Mouse (Mus musculus): ENCODE data around the gene Babam2. TPM values are rescaled to one million over a fixed set of nuclear protein-coding genes. Genes with fewer than 3 reads are reported as not detected.

Gene Babam2
- polyA plus RNA-seq, 1 experiment, result 92.8 TPM

- Histone ChIP-seq H3K4me3 (ENCODE audit: low read depth, low read length) (no peak overlapping the region), H3K9me3 (replicated peaks; ENCODE audit: control insufficient read depth, insufficient read depth, low read length, poor library complexity, severe bottlenecking) (no peaks in the 10 kb centered on the region), H3K36me3 (ENCODE audit: control insufficient read depth, insufficient read depth, low read length, poor library complexity, severe bottlenecking) (no peaks in the 10 kb centered on the region), H3K27me3 (ENCODE audit: control insufficient read depth, insufficient read depth, low read length, poor library complexity, severe bottlenecking) (no peaks in the 10 kb centered on the region), H3K4me1 (ENCODE audit: control insufficient read depth, insufficient read depth, low read length) (no peaks in the 10 kb centered on the region), H3K9ac (ENCODE audit: low read depth, poor library complexity, severe bottlenecking) (no peak overlapping the region), H3K27ac (ENCODE audit: insufficient read depth, low read length) (no peak overlapping the region)
- no peak for TF ChIP-seq POLR2A (IDR thresholded peaks at IDR 0.05; ENCODE audit: insufficient read depth, low read length)
- no peak for TF ChIP-seq CTCF (IDR thresholded peaks at IDR 0.05; ENCODE audit: low read depth, low read length)
- no peak for TF ChIP-seq EP300 (IDR thresholded peaks at IDR 0.05; ENCODE audit: insufficient read depth, low read depth, low read length)
Measured at GRCm38 (mm10) chr5:31997189-31997954, 299.9 kb downstream of the Babam2 start.

DNA sequence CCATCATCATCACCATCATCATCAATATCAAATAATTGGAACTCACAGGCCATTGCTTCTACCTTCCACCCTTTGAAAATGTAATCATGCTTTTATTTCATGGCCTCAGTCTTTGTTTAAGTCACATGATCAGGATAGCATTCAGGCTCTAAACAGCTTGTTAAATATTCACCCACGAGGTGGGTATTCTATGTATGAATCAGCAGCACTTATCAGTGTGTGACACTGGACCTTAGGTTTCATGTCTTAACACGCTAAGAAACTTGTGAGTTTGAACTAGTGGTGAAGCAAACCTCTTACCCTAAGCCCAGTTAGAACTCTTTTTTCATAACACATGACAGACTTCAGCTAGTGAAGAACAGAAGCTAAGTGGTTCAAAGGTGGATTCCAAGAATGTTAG, 301.3 kb downstream of the Babam2 start:
- no peaks in the 10 kb centered on the region for H3K4me1 ChIP-seq (ENCODE audit: control insufficient read depth, insufficient read depth, low read length)
- H3K9ac ChIP-seq (ENCODE audit: low read depth, poor library complexity, severe bottlenecking), result no peak overlapping the region
- TF ChIP-seq EP300 (IDR thresholded peaks at IDR 0.05; ENCODE audit: insufficient read depth, low read depth, low read length) (no peak), CTCF (IDR thresholded peaks at IDR 0.05; ENCODE audit: low read depth, low read length) (no peak), POLR2A (IDR thresholded peaks at IDR 0.05; ENCODE audit: insufficient read depth, low read length) (no peak)
- H3K36me3 ChIP-seq (ENCODE audit: control insufficient read depth, insufficient read depth, low read length, poor library complexity, severe bottlenecking), result no peaks in the 10 kb centered on the region
- no peak overlapping the region for H3K4me3 ChIP-seq (ENCODE audit: low read depth, low read length)
- H3K27ac ChIP-seq (ENCODE audit: insufficient read depth, low read length), result no peak overlapping the region
- H3K27me3 ChIP-seq (ENCODE audit: control insufficient read depth, insufficient read depth, low read length, poor library complexity, severe bottlenecking), result no peaks in the 10 kb centered on the region
- no peaks in the 10 kb centered on the region for H3K9me3 ChIP-seq (replicated peaks; ENCODE audit: control insufficient read depth, insufficient read depth, low read length, poor library complexity, severe bottlenecking)

DNA sequence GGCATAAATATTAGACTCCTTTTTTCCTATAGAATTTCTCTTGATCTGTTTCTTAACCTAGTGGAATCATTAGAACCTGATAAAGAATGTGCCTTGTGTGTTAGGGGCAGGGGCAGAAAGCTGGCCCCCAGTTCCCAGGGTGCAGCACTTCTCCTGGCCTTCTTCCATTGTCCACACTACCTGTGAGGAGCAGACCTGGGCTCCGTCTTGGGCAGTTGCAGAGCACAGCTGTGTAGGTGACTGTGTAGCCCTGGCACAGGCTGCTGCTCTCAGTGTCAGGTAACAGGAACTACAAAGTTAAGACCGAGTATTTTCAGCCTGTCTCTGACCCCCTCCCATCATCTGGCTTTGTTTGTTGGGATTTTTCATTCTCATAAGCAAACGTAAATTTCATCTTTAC, 302.6 kb downstream of the Babam2 start:
- TF ChIP-seq CTCF (IDR thresholded peaks at IDR 0.05; ENCODE audit: low read depth, low read length) (no peak), EP300 (IDR thresholded peaks at IDR 0.05; ENCODE audit: insufficient read depth, low read depth, low read length) (no peak), POLR2A (IDR thresholded peaks at IDR 0.05; ENCODE audit: insufficient read depth, low read length) (no peak)
- H3K9me3 ChIP-seq (replicated peaks; ENCODE audit: control insufficient read depth, insufficient read depth, low read length, poor library complexity, severe bottlenecking), result no peaks in the 10 kb centered on the region
- no peaks in the 10 kb centered on the region for H3K36me3 ChIP-seq (ENCODE audit: control insufficient read depth, insufficient read depth, low read length, poor library complexity, severe bottlenecking)
- H3K9ac ChIP-seq (ENCODE audit: low read depth, poor library complexity, severe bottlenecking), result no peak overlapping the region
- no peak overlapping the region for H3K4me3 ChIP-seq (ENCODE audit: low read depth, low read length)
- H3K4me1 ChIP-seq (ENCODE audit: control insufficient read depth, insufficient read depth, low read length), result no peaks in the 10 kb centered on the region
- no peak overlapping the region for H3K27ac ChIP-seq (ENCODE audit: insufficient read depth, low read length)
- no peaks in the 10 kb centered on the region for H3K27me3 ChIP-seq (ENCODE audit: control insufficient read depth, insufficient read depth, low read length, poor library complexity, severe bottlenecking)

DNA sequence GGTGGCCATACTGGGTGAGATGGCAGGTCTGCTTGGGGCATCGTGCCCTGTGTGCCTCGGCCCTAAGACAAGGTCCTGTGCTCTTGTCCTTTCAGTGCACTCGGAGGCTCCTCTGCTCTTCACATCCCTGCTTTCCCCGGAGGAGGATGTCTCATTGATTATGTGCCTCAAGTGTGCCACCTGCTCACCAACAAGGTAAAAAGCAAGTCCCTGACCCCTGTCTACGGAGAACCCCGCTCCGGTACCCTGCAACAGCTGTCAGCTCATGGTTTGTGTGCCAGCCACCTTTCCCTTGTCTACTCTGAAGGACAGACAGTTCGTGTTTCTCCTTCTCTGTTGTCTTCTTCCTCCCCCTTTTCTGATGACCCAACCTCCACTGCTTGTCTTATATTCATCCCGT, 303.8 kb downstream of the Babam2 start:
- Histone ChIP-seq H3K27me3 (ENCODE audit: control insufficient read depth, insufficient read depth, low read length, poor library complexity, severe bottlenecking) (no peaks in the 10 kb centered on the region), H3K27ac (ENCODE audit: insufficient read depth, low read length) (no peak overlapping the region), H3K36me3 (ENCODE audit: control insufficient read depth, insufficient read depth, low read length, poor library complexity, severe bottlenecking) (no peaks in the 10 kb centered on the region), H3K4me3 (ENCODE audit: low read depth, low read length) (no peak overlapping the region), H3K9me3 (replicated peaks; ENCODE audit: control insufficient read depth, insufficient read depth, low read length, poor library complexity, severe bottlenecking) (no peaks in the 10 kb centered on the region), H3K4me1 (ENCODE audit: control insufficient read depth, insufficient read depth, low read length) (no peaks in the 10 kb centered on the region), H3K9ac (ENCODE audit: low read depth, poor library complexity, severe bottlenecking) (no peak overlapping the region)
- TF ChIP-seq CTCF (IDR thresholded peaks at IDR 0.05; ENCODE audit: low read depth, low read length), result no peak
- TF ChIP-seq POLR2A (IDR thresholded peaks at IDR 0.05; ENCODE audit: insufficient read depth, low read length), result no peak

GRCm38 (mm10) chr5:32001771-32002170, 304.3 kb downstream of the Babam2 start:
- Histone ChIP-seq H3K9ac (ENCODE audit: low read depth, poor library complexity, severe bottlenecking) (no peak overlapping the region), H3K4me3 (ENCODE audit: low read depth, low read length) (no peak overlapping the region), H3K27ac (ENCODE audit: insufficient read depth, low read length) (no peak overlapping the region), H3K36me3 (ENCODE audit: control insufficient read depth, insufficient read depth, low read length, poor library complexity, severe bottlenecking) (no peaks in the 10 kb centered on the region), H3K4me1 (ENCODE audit: control insufficient read depth, insufficient read depth, low read length) (no peaks in the 10 kb centered on the region), H3K27me3 (ENCODE audit: control insufficient read depth, insufficient read depth, low read length, poor library complexity, severe bottlenecking) (no peaks in the 10 kb centered on the region), H3K9me3 (replicated peaks; ENCODE audit: control insufficient read depth, insufficient read depth, low read length, poor library complexity, severe bottlenecking) (no peaks in the 10 kb centered on the region)
- TF ChIP-seq EP300 (IDR thresholded peaks at IDR 0.05; ENCODE audit: insufficient read depth, low read depth, low read length) (no peak), CTCF (IDR thresholded peaks at IDR 0.05; ENCODE audit: low read depth, low read length) (no peak), POLR2A (IDR thresholded peaks at IDR 0.05; ENCODE audit: insufficient read depth, low read length) (no peak)

DNA sequence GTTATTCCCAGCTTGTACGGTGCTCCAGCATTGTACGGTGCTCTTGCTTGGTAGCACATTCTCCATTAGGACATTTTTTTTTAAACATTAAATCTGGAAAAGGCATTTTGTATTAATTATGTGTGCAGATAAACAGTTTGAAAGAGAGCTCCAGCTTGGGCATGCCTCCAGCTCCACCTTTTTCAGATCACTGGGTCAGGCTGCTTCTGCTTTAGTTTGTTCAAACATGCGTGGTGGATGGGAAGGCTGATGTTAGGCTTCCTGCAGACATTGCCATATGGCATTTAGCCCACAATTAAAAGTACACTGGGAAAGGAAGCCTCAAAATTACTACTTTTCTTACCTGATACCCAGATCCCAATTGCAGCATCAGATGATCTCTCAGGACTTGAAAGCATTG, 310.9 kb downstream of the Babam2 start:
- Histone ChIP-seq H3K36me3 (ENCODE audit: control insufficient read depth, insufficient read depth, low read length, poor library complexity, severe bottlenecking) (no peaks in the 10 kb centered on the region), H3K4me1 (ENCODE audit: control insufficient read depth, insufficient read depth, low read length) (no peaks in the 10 kb centered on the region), H3K4me3 (ENCODE audit: low read depth, low read length) (no peak overlapping the region), H3K27me3 (ENCODE audit: control insufficient read depth, insufficient read depth, low read length, poor library complexity, severe bottlenecking) (no peaks in the 10 kb centered on the region), H3K9me3 (replicated peaks; ENCODE audit: control insufficient read depth, insufficient read depth, low read length, poor library complexity, severe bottlenecking) (no peaks in the 10 kb centered on the region), H3K9ac (ENCODE audit: low read depth, poor library complexity, severe bottlenecking) (no peak overlapping the region), H3K27ac (ENCODE audit: insufficient read depth, low read length) (no peak overlapping the region)
- TF ChIP-seq EP300 (IDR thresholded peaks at IDR 0.05; ENCODE audit: insufficient read depth, low read depth, low read length) (no peak), CTCF (IDR thresholded peaks at IDR 0.05; ENCODE audit: low read depth, low read length) (no peak), POLR2A (IDR thresholded peaks at IDR 0.05; ENCODE audit: insufficient read depth, low read length) (no peak)
